Mouse (Mus musculus): ENCODE measurements around the gene Klhdc8a.

- TF ChIP-seq CTCF (conservative IDR thresholded peaks at IDR 0.05; ENCODE audit: low read length) (no peak), POU5F1 (IDR thresholded peaks at IDR 0.05; ENCODE audit: borderline replicate concordance, low read length) (no peak)
These were observed 43.5 kb downstream of the Klhdc8a start for GRCm38 (mm10) chr1:132341731-132342501.
